Mouse (Mus musculus): ENCODE data around the gene Cyb5r3.

DNA sequence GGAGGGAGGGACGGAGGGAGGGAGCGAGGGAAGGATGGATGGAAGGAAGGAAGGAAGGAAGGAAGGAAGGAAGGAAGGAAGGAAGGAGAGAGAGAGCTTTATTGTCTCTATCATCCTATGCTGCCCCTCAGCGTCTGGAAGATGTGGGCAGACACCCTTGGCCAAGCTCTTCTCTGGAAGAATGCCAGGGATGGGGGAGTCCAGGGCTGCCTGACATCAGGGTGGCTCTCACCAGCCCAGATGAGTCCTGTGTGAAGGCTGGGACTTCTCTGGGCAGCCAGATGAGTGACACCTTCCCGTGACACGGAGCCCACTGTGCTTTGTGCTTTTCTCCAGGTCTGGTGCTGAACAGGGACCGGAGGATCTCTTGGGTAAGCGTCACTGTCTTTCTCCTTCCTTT, 60.5 kb downstream of the Cyb5r3 start:
- no peak for TF ChIP-seq CTCF (IDR thresholded peaks at IDR 0.05; ENCODE audit: low read depth, low read length)
- TF ChIP-seq POLR2A (IDR thresholded peaks at IDR 0.05; ENCODE audit: borderline replicate concordance, low read depth, low read length), result no peak

Data from bone marrow macrophage, adult 2 months (primary cell).